Mouse (Mus musculus) embryo, embryonic 10.5 days (tissue): Measurements from ENCODE around the gene Hand2.

ENCODE experiments used
- DNase-seq: peaks from one replicate; pipeline ENCODE4 v3.0.0-alpha.2; 2015; ENCODE audit warnings: low spot score

Gene Hand2

GRCm38 (mm10) chr8:57342386-57343090 is 21.8 kb downstream of the Hand2 start:
- DNase-seq = peak; percentile 21

- peak; percentile 30 for DNase-seq
Observed at GRCm38 (mm10) chr8:57343731-57344315, 23.0 kb downstream of the Hand2 start.

GRCm38 (mm10) chr8:57344956-57345870 is 24.4 kb downstream of the Hand2 start:
- peak; percentile 60 for DNase-seq

- DNase-seq = peak; percentile 24
Observed at GRCm38 (mm10) chr8:57346371-57346770, 25.6 kb downstream of the Hand2 start.

GRCm38 (mm10) chr8:57347141-57347540 is 26.4 kb downstream of the Hand2 start:
- DNase-seq = no peak

- no peak for DNase-seq
Observed at GRCm38 (mm10) chr8:57348251-57348650, 27.5 kb downstream of the Hand2 start.

- DNase-seq = peak; percentile 49
Observed at GRCm38 (mm10) chr8:57348866-57349520, 28.2 kb downstream of the Hand2 start.

- no peak for DNase-seq
Observed at GRCm38 (mm10) chr8:57351861-57352260, 31.1 kb downstream of the Hand2 start.

- peak; percentile 94 for DNase-seq
Observed at GRCm38 (mm10) chr8:57353346-57354305, 32.8 kb downstream of the Hand2 start.

- no peak for DNase-seq
Observed at GRCm38 (mm10) chr8:57354876-57355275, 34.1 kb downstream of the Hand2 start.

GRCm38 (mm10) chr8:57356529-57357325 is 35.9 kb downstream of the Hand2 start:
- DNase-seq = no peak

- DNase-seq = no peak
Observed at GRCm38 (mm10) chr8:57360493-57360892, 39.7 kb downstream of the Hand2 start.

- no peak for DNase-seq
Observed at GRCm38 (mm10) chr8:57361003-57361805, 40.4 kb downstream of the Hand2 start.

- no peak for DNase-seq
Observed at GRCm38 (mm10) chr8:57362881-57363280, 42.1 kb downstream of the Hand2 start.

GRCm38 (mm10) chr8:57374044-57374443 is 53.3 kb downstream of the Hand2 start:
- no peak for DNase-seq
